Mouse (Mus musculus): Measurements from ENCODE around the gene Zic1. TPM values are rescaled to one million over a fixed set of nuclear protein-coding genes. Genes with fewer than 3 reads are reported as not detected.

The Zic1 gene
- polyA plus RNA-seq (2015; fragmentation: Illumina TruSeq; extraction: RNeasy Lipid Tissue Mini Kit (QIAGEN cat#74804); ENCODE audit: insufficient read depth, low replicate concordance), result not detected

DNA sequence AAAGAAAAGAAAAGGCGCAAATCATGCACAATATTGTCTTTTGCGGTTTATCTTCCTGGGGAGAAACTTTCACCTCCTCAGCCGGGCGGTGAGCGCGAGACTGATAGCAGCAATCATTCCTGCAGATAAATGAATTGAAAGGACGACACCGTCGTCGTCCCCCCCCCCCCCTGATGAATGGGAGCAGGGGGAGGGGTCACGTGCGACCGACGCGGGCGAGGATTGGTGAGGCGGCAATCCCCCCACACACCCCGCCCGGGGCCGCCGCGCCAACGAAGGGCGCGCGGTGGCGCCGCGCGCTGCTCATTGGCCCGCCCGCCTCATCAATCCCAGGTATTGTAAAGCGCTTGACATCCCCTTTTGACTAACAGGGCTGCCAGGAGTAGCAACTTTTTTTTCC, at the start of gene Zic1:
Zic1 (minus strand) TSS at position 147 of the 400 bp plus-strand sequence.

DNA sequence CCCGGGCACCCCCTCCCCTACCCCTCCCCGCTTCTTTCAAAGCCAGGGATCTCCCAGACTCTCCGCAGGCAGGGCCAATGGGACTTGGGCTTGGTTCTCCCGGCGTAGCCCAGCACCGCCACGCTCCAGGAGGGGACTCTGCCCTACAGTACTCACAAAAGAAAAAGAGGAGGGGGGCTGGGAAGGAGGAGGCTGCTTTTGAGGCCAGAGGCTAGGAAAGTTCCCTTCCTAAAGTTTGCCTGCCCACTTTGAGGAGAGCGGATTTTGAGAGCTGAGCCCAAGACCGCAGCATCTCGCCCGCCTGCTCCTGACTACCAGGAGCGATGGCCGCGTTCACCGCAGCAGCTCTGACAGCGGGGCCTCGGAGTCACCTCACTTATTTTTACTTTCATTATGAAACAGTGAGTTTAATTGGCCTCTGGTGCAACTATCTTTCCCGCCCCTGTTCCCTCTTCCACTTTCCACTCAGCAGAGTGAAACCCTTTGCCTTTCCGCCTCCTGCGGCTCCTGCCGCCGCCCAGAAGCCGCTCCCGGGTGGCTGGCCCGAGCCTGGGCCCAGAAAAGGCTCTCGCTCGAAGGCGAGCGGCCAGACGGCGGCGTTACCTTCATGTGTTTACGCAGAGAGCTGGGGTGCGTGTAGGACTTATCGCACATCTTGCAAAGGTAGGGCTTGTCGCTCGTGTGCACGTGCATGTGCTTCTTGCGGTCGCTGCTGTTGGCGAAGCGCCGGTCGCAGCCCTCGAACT, 3.6 kb downstream of the Zic1 start, which contains the start of gene Zic4:
Zic4 (plus strand) TSS at position 558 of the 746 bp plus-strand sequence.

Other genes starting within 250 kb of the Zic1 start
- gene Zic4, start 3.4 kb downstream of the Zic1 start, polyA plus RNA-seq (2015; fragmentation: Illumina TruSeq; extraction: RNeasy Lipid Tissue Mini Kit (QIAGEN cat#74804); ENCODE audit: insufficient read depth, low replicate concordance), result not detected